Mouse (Mus musculus) liver, adult 2 months (tissue): ENCODE data around the gene Hist1h1c. TPM values are rescaled to one million over a fixed set of nuclear protein-coding genes. Genes with fewer than 3 reads are reported as not detected.
A peak's percentile ranks its signal among the peaks of the same experiment; 100 is the strongest.
"Not testable (repeated sequence)": the region's sequence is repeated elsewhere in the genome, so short reads cannot be mapped to it uniquely, and the experiment has no call there.

Source experiments
- DNase-seq: peaks from one replicate; pipeline ENCODE4 v3.0.0-alpha.2; 2011; ENCODE audit warnings: low read depth, low spot score; ENCODE audit errors: extremely low read depth
- H3K27ac ChIP-seq: fragments of 200-500 bp; replicated peaks from 2 replicates; pipeline ENCODE4 v1.5.1; 2012; ENCODE audit warnings: low read depth, mild to moderate bottlenecking, control low read depth, inconsistent platforms, low read length; ENCODE audit not compliant: insufficient read depth
- H3K27me3 ChIP-seq: fragments of 200-500 bp; 2 replicates; pipeline ENCODE4 v1.6.1; 2012; ENCODE audit warnings: mild to moderate bottlenecking, moderate library complexity, low read length, inconsistent platforms; ENCODE audit not compliant: control insufficient read depth, insufficient read depth
- H3K36me3 ChIP-seq: fragments of 200-500 bp; 2 replicates; pipeline ENCODE4 v1.6.1; 2012; ENCODE audit warnings: low read length, inconsistent platforms; ENCODE audit not compliant: control insufficient read depth, insufficient read depth
- H3K4me1 ChIP-seq: fragments of 200-500 bp; 2 replicates; pipeline ENCODE4 v1.6.1; 2011; ENCODE audit warnings: low read length; ENCODE audit not compliant: control insufficient read depth, insufficient read depth
- H3K4me3 ChIP-seq: fragments of 200-500 bp; 2 replicates; pipeline ENCODE4 v1.5.1; 2011; ENCODE audit warnings: low read depth, mild to moderate bottlenecking, control low read depth, low read length, moderate library complexity; ENCODE audit not compliant: insufficient read depth
- H3K79me2 ChIP-seq: fragments of 200-500 bp; 2 replicates; pipeline ENCODE4 v1.6.1; 2012; ENCODE audit warnings: inconsistent platforms, mild to moderate bottlenecking, low read length, moderate library complexity; ENCODE audit not compliant: control insufficient read depth, insufficient read depth
- H3K9ac ChIP-seq: fragments of 200-500 bp; 2 replicates; pipeline ENCODE4 v1.6.1; 2012; ENCODE audit warnings: low read depth, mild to moderate bottlenecking, control low read depth, inconsistent platforms, low read length
- CTCF ChIP-seq: fragments of 200-500 bp; IDR thresholded peaks from 2 replicates; pipeline ENCODE4 v1.5.1; 2011; ENCODE audit warnings: low read depth, low read length, control low read depth
- POLR2A ChIP-seq: fragments of 200-500 bp; IDR thresholded peaks from 2 replicates; pipeline ENCODE4 v1.6.1; 2011; ENCODE audit warnings: low read length, control low read depth; ENCODE audit not compliant: insufficient read depth; ENCODE audit errors: extremely low read depth
- WGBS: fragments of 180-500 bp; shearing (Covaris S2); methylation state at CpG from one replicate; pipeline ENCODE4 v1.1.7; 2018; 5-methylcytosine and 5-hydroxymethylcytosine counted together
- polyA plus RNA-seq: library from polyadenylated mRNA; depleted of rRNA; stranded (reverse); fragments of >200 nt; gene quantifications from 2 replicates; pipeline ENCODE4 v1.2.3, GENCODE M21; 2012
- total RNA-seq: library from RNA; depleted of rRNA; stranded (reverse); fragments of >200 nt; gene quantifications from 2 replicates; pipeline ENCODE4 v1.2.3, GENCODE M21; 2014

Gene Hist1h1c
- total and polyA plus RNA-seq, 2 experiments = 20.9 to 68.1 TPM

DNA sequence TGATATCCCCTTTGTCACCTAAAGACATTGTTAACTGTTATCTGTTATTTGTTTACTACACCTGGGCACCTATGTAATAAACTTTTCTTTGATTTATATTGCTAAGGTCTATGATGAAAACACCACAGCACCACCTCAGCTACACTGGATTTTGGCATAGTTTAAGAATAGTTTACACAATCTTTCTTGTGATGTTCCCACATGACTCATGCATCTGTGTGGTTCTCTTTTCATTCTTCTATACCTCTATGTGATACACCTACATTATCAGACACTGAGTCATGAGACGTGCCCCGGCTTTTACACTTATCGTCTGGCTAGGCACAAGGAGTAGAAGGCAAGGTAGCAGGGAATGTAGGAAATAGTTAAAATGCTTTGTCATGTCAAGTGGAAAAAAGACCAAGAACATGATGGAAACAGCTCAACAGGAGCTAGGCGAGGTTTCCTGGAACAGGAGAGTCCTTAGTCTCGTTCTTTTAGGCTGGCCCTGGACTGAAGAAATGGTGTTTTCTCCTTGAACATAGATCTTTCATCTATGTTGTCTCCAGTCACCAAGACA lies 11.0 kb downstream of the Hist1h1c start:
- no peak overlapping the region for H3K9ac ChIP-seq
- no peak for DNase-seq
- peaks cover 11% of the 10 kb centered on the region for H3K4me1 ChIP-seq
- no peaks in the 10 kb centered on the region for H3K27me3 ChIP-seq
- H3K4me3 ChIP-seq = no peak overlapping the region
- H3K36me3 ChIP-seq = no peaks in the 10 kb centered on the region
- 98% methylated on average over 5 of the region's 5 CpGs for WGBS
- TF ChIP-seq POLR2A (no peak), CTCF (no peak)
- H3K27ac ChIP-seq = no peak overlapping the region
- H3K79me2 ChIP-seq = no peaks in the 10 kb centered on the region

DNA sequence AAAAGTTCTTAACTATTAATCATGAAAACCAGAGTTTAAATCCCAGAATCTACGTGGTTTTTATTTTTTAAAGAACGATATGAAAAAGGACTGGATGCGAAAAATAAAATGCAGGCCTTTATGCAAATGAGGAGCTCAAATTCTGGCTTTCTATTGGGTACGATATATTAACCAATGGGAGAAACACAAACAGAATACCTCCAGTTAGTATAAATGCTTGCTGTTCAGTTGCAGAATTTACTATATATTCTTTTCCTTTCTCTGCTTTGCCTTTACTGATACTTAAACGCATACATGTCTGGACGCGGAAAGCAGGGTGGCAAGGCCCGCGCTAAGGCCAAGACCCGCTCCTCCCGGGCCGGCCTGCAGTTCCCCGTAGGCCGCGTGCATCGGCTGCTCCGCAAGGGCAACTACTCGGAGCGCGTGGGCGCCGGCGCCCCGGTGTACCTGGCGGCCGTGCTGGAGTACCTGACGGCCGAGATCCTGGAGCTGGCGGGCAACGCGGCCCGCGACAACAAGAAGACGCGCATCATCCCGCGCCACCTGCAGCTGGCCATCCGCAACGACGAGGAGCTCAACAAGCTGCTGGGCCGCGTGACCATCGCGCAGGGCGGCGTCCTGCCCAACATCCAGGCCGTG lies 12.3 kb downstream of the Hist1h1c start, which contains the start of gene Hist1h2ab:
Gene Hist1h2ab (plus strand): TSS at position 288 of the 639 bp plus-strand sequence.
- WGBS = under 1% methylated on average over 34 of the region's 47 CpGs
- H3K4me1 ChIP-seq, H3K27me3 ChIP-seq, H3K36me3 ChIP-seq, H3K79me2 ChIP-seq: not testable (repeated sequence)
- H3K4me3 ChIP-seq = peak within 1 kb of the TSS; percentile 67
- H3K27ac ChIP-seq = peak within 1 kb of the TSS; percentile 96
- H3K9ac ChIP-seq = peak within 1 kb of the TSS; percentile 77
- DNase-seq = peak; percentile 88

DNA sequence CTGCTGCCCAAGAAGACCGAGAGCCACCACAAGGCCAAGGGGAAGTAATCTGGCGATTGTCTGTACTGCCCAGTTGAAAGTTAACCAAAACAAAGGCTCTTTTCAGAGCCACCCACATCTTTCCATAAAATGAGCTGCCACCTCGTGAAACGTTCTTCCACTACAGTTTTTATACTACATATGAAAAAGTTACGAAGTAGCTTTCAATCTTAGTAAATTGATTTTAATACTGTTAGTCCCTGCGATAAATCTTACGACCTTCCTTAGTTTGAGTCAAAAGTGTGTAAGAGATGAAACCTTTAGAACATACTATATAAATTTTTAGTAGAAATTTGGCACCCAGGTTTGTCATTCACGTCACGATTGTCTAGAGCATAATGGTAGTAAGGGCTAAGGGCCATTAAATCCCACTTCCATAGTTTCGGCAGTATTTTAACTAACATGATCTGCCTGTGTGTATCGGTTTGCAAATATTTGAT lies 12.9 kb downstream of the Hist1h1c start:
- TF ChIP-seq CTCF (no peak), POLR2A (no peak)
- H3K36me3 ChIP-seq = no peaks in the 10 kb centered on the region
- no peaks in the 10 kb centered on the region for H3K79me2 ChIP-seq
- H3K4me1 ChIP-seq = peaks cover 4% of the 10 kb centered on the region
- DNase-seq = no peak
- no peaks in the 10 kb centered on the region for H3K27me3 ChIP-seq
- H3K27ac ChIP-seq = peak overlapping the region; percentile 67; the same call in 1 of the 2 replicates
- H3K9ac ChIP-seq = 0 out of 2 replicates have a peak overlapping the region, but pooled peaks have one; percentile 41
- WGBS = 4% methylated on average over 11 of the region's 11 CpGs
- H3K4me3 ChIP-seq = peak overlapping the region; percentile 34; the same call in 1 of the 2 replicates

DNA sequence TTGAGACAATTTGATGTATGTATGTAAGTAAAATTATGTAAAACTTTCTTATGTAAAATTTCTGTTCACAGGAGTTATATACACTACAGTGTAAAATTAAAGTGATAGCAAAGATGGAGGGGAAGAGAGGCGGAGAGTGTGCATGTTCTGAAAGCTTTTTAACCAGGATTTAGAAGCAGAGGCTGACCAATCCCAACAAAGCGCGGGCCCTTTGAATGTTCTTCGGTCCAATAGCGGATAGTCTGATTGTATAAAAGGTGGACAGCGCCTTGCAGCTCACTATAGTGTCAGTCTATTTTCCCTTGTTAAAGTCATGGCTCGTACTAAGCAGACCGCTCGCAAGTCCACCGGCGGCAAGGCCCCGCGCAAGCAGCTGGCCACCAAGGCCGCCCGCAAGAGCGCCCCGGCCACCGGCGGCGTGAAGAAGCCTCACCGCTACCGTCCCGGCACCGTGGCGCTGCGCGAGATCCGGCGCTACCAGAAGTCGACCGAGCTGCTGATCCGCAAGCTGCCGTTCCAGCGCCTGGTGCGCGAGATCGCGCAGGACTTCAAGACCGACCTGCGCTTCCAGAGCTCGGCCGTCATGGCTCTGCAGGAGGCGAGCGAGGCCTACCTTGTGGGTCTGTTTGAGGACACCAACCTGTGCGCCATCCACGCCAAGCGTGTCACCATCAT lies 13.6 kb downstream of the Hist1h1c start, which contains the start of gene Hist1h3b:
Gene Hist1h3b (plus strand): TSS at position 201 of the 675 bp plus-strand sequence.
- H3K36me3 ChIP-seq, H3K79me2 ChIP-seq, H3K4me1 ChIP-seq, H3K27me3 ChIP-seq: not testable (repeated sequence)
- WGBS = 3% methylated on average over 20 of the region's 47 CpGs
- Histone ChIP-seq H3K9ac (peak within 1 kb of the TSS; percentile 77), H3K4me3 (peak within 1 kb of the TSS; percentile 67; the same call in 1 of the 2 replicates), H3K27ac (peak within 1 kb of the TSS; percentile 96)
- DNase-seq = peak; percentile 86

DNA sequence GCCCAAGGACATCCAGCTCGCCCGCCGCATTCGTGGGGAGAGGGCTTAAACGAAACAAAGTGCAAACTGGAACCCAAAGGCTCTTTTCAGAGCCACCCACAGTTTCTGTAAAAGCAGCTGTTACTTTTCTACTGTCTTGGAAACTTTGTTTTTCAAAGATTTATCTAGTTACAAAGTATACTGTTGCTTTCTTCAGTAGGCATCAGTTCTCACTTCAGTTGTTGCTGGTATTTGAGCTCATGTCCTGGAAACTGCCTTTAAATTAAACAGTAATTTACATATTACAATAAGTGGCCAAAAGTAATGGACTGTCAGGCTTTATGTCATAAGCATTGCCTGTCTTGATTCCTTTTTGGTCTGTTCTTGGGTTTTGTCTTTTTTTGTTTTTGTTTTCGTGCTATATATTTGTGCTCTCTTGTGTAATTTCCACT lies 14.1 kb downstream of the Hist1h1c start:
- WGBS = 15% methylated on average over 6 of the region's 6 CpGs
- H3K36me3 ChIP-seq = no peaks in the 10 kb centered on the region
- no peaks in the 10 kb centered on the region for H3K79me2 ChIP-seq
- DNase-seq = no peak
- no peak overlapping the region for H3K9ac ChIP-seq
- H3K27ac ChIP-seq = no peak overlapping the region
- no peaks in the 10 kb centered on the region for H3K27me3 ChIP-seq
- TF ChIP-seq CTCF (no peak), POLR2A (no peak)
- no peak overlapping the region for H3K4me3 ChIP-seq
- H3K4me1 ChIP-seq = peaks cover 4% of the 10 kb centered on the region
